Mouse (Mus musculus) liver (tissue): ENCODE data around the gene Pla2g15.
"Not testable (repeated sequence)": the region's sequence is repeated elsewhere in the genome, so short reads cannot be mapped to it uniquely, and the experiment has no call there.

ENCODE experiments used
- DNase-seq: peaks from one replicate; pipeline ENCODE4 v3.0.0-alpha.2; 2020; ENCODE audit warnings: mixed read lengths

The Pla2g15 gene

GRCm38 (mm10) chr8:106169934-106170480 lies 19.8 kb downstream of the Pla2g15 start:
- no peak for DNase-seq

DNA sequence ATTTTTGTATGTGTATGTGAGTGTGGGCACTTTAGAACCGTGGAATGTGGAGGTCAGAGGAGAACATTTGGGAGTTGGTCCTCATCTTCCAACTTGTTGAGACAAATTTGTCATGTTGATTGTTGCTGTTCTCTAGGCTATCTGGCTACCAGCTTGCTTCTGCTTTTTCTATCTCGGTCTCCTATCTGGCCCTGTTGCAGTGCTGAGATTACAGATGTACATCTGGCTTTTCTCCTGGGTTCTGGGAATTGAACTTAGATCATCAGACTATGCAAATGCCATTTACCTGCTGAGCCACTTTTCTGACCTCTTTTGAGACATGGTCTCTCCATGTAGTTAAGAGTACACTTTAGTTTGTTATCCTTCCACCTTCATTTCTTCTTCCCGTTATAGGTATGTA lies 23.4 kb downstream of the Pla2g15 start:
- no peak for DNase-seq

GRCm38 (mm10) chr8:106176891-106177290 lies 26.7 kb downstream of the Pla2g15 start:
- DNase-seq: no peak

DNA sequence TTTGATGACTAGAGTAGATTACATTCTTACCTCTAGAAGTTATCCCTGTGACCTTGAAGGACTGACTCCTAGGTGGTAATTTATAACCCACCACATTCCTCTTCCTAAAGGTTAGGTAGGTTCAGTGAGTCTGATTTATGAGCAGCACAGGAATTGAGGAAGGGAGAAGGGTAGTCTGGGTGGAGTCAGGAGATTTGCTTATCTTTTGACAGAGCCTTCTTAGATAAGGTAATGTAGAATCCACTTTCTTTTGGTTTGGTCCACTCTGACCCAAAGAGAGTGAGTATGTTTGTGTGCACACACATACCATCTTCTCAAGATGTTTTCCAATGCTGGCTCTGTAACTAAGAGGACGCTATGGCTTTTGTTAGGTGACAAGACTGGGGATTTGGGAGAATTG lies 27.4 kb downstream of the Pla2g15 start:
- no peak for DNase-seq

DNA sequence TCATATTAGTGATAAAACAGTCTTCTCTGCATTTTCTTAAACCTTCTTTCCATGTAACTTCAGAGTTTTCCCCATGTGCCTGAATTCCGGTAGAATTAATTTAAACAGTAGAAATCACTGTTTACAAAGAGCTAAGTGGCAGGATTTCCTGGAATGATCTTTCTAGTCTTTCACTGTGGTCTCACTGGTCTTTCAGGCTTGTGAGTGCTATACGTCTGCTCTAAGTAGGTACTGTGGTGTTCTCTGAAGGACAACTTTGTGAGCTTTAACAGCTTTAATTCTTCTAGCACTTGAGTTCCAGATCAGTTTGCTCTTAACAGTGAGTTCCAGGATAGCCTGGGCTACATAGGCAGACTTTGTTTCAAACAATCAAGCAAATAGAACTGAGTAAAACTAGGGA lies 28.2 kb downstream of the Pla2g15 start:
- DNase-seq: no peak

GRCm38 (mm10) chr8:106185628-106186270 lies 35.5 kb downstream of the Pla2g15 start:
- no peak for DNase-seq

- no peak for DNase-seq
Observed at GRCm38 (mm10) chr8:106186394-106186793, 36.2 kb downstream of the Pla2g15 start.

DNA sequence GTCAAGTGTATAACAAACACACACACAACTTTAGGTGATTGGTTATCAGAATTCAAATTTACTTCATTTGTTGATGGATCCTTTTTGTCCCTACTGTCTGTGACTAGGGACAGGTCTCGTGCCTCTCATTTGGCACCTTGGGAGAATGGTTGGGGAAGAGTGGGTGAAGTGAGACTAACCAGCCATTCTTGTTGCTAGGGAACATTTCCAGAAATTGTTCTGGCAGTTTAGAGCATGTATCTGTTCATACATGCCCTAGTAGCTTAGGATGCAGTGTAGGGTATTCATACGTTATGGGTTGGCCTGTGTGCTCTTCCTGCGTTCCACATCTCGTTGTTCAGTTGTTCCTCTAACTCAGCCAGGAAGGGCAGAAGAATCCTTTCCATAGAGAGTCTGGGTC lies 39.0 kb downstream of the Pla2g15 start:
- no peak for DNase-seq

DNA sequence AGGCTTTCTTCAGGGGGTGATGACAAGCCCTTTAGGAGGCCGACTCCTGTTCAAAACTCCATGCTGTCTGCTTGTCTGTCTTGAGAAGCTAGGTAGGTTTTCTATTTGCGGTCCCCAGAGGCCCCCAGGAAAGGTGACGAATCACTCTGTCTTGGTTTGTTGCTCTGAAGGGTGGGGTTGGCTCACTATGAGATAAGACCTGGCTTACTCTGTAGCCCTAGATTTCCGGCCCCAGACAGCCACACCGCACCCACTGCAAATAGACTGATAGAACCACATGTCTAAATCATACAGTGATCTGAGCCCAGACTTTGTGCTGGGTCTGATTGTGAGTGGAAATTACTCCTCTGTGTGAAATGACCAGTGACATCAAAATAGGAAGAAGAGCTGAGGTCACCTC lies 41.4 kb downstream of the Pla2g15 start:
- peak; percentile 56 for DNase-seq

DNA sequence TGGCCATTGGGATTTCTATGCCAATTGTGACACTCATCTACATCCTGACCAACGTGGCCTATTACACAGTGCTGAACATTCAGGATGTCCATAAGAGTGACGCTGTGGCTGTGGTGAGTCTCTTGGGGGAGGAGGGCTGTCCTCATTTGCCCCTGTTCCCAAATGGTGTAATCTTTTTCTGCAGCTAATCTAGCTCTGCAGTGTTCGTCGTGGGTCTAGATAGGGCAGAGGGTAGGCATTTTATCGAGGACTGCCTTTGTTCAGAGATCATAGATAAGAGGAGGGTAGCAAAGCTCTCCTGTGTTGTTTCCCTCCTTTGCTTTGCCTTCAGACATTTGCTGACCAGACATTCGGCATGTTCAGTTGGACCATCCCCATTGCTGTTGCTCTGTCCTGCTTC lies 43.0 kb downstream of the Pla2g15 start:
- no peak for DNase-seq

GRCm38 (mm10) chr8:106194062-106194461 lies 43.9 kb downstream of the Pla2g15 start:
- no peak for DNase-seq

DNA sequence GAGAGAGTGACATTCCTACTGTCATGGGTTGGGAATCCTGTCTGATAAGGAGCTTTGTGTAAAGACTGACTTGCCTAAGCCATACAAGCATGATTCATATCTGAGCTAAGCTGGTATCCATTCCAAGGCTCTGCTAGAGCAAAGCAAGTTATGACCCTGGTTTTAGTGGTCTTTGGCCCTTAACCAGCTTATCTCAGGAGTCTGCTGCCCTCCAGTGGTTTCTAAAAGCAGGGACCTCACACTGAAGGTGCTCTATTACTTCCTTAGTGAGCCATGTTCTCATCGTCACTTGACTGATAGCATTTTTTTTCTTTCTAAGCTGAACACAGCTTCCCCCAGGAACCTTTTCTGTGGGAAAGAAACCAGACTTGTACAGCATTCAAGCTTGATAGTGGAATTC lies 48.5 kb downstream of the Pla2g15 start:
- peak; percentile 18 for DNase-seq

GRCm38 (mm10) chr8:106199596-106199995 lies 49.4 kb downstream of the Pla2g15 start:
- not testable (repeated sequence) for DNase-seq

DNA sequence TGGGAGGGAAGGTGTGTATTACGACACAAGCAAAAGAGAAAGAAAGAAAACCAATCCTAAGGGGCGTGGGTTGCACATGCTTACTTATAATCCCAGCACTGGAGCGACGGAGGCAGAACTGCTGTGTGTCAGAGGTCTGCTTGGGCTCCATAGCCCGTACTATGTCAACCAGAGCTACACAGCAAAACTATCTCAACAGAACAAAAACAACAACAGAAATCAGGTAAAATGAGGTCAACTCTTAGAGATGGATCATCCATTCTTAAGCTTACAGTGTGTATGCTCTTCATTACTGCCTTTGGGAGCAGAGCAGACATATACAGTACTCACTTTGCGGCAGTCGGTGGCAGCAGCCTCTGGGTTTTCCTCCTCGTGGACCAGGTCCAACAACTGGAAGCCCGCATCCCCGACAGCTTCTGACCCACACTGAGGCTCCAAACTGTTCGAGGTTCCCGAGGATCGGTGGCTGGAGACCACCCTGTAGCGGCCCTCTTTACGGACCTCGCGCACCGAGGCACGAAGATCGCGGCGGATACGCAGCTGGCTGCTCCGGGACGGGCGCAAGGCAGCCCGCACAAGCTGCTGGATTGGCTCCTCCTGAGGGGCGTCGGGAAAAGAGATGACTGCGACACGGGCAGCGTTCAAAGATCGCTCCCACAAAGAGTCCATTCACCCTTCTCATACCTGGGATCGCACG lies 60.0 kb downstream of the Pla2g15 start:
- DNase-seq: peak; percentile 22

DNA sequence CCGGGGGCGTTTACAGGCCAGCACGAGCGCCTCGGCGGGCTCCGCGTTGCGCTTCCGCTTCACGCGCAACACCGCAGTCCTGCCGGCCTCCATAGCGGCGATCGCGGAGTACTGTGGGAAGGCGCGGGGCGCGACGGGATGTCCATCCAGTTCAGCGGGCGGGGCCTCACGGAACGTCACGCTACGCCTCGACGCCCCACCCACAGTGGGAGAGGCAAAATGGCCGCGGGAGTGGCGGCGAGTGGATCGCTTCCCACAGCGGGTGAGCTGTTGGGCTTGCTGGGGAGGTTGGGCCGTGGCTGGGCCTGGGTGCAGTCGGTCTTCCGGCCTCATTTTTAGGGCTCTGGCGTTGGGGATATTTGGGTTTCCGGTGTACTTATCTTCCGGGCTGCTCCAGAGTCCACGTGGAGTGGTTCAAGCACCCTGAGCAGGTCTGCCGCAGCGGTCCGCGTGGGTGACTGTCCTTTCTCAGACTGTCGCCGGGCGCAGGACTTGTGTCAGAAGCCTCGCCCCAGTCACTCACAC lies 60.7 kb downstream of the Pla2g15 start, which contains the start of the genes Slc7a6os and Prmt7:
TSS of gene Slc7a6os (minus strand) at position 115 of the 525 bp plus-strand sequence.
TSS of gene Prmt7 (plus strand) at position 116 of the 525 bp plus-strand sequence.
- peak; percentile 96 for DNase-seq

DNA sequence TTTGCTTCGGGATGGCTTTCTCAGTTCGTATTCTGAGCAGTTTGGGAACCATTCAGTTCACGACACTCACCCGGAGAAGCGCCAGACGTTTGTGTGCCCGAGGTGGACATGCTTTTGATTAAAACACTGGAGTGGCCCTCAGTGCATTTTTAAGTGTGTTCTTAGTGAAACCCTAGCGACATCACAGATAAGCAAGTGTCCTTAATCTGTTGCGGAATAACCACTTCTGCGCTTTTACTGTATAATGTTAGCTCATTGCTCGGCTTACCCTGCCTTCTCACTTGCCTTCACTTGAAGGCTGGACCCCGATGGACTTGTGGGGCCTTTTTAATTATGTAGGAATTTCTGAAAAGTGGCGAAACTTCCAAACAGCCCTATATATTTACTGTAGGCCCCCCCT lies 61.2 kb downstream of the Pla2g15 start:
- DNase-seq: no peak

GRCm38 (mm10) chr8:106213959-106214358 lies 63.8 kb downstream of the Pla2g15 start:
- no peak for DNase-seq
